Mouse (Mus musculus) liver, embryonic 16.5 days (tissue): ENCODE data around the gene Tmem259. TPM values are rescaled to one million over a fixed set of nuclear protein-coding genes. Genes with fewer than 3 reads are reported as not detected.

Source experiments
- ATAC-seq: fragments of 200-750 bp; cut with Nextera tagmentation; 2 replicates; pipeline ENCODE4 v1.8.0; 2017; ENCODE audit warnings: low read depth, mild to moderate bottlenecking, moderate number of reproducible peaks, moderate library complexity
- H3K27ac ChIP-seq: fragments of 300-500 bp; sonication (generic); 2 replicates; pipeline ENCODE4 v1.5.1; 2014; ENCODE audit warnings: mild to moderate bottlenecking, low read length
- H3K27me3 ChIP-seq: fragments of 300-500 bp; sonication (generic); 2 replicates; pipeline ENCODE4 v1.6.1; 2014; ENCODE audit warnings: low read depth, low read length, mixed read lengths; ENCODE audit not compliant: control insufficient read depth, insufficient read depth
- H3K36me3 ChIP-seq: fragments of 300-500 bp; sonication (generic); 2 replicates; pipeline ENCODE4 v1.6.1; 2014; ENCODE audit warnings: mild to moderate bottlenecking; ENCODE audit not compliant: control insufficient read depth, insufficient read depth
- H3K4me1 ChIP-seq: fragments of 300-500 bp; sonication (generic); 2 replicates; pipeline ENCODE4 v1.6.1; 2014; ENCODE audit warnings: low read depth, low read length, mixed read lengths; ENCODE audit not compliant: control insufficient read depth
- H3K4me2 ChIP-seq: fragments of 300-500 bp; sonication (generic); 2 replicates; pipeline ENCODE4 v1.6.1; 2014; ENCODE audit warnings: low read depth, low read length, mixed read lengths
- H3K4me3 ChIP-seq: fragments of 300-500 bp; sonication (generic); 2 replicates; pipeline ENCODE4 v1.5.1; 2014; ENCODE audit warnings: low read depth, mild to moderate bottlenecking, low read length
- H3K9ac ChIP-seq: fragments of 300-500 bp; sonication (generic); 2 replicates; pipeline ENCODE4 v1.6.1; 2014; ENCODE audit warnings: low read depth, low read length
- H3K9me3 ChIP-seq: fragments of 300-500 bp; sonication (generic); replicated peaks from 2 replicates; pipeline ENCODE4 v1.6.1; 2016; ENCODE audit warnings: low read length; ENCODE audit not compliant: control insufficient read depth
- WGBS: fragments of 180-500 bp; shearing (Covaris S2); extraction: QIAGEN DNeasy Blood & Tissue Kit; methylation state at CpG from one replicate; pipeline ENCODE4 v1.1.7; 2014; ENCODE audit not compliant: insufficient replicate concordance; 5-methylcytosine and 5-hydroxymethylcytosine counted together
- polyA plus RNA-seq: library from polyadenylated mRNA; unstranded; fragments of >200 nt; fragmentation: Nextera tagmentation; extraction: Ambion mirVana; gene quantifications from 2 replicates; pipeline ENCODE4 v1.2.1, GENCODE M21; 2015

Gene Tmem259
- polyA plus RNA-seq, 1 experiment from 2014 or later: 4.8 TPM

- WGBS: 2% methylated on average over 29 of the region's 29 CpGs
- Histone ChIP-seq H3K27me3 (peaks cover 3% of the 10 kb centered on the region; the same call in 1 of the 2 replicates), H3K27ac (peak overlapping the region; percentile 88), H3K36me3 (no peaks in the 10 kb centered on the region), H3K4me1 (peaks cover 46% of the 10 kb centered on the region), H3K9ac (peak overlapping the region; percentile 87), H3K4me2 (peak overlapping the region; percentile 91), H3K4me3 (peak overlapping the region; percentile 84), H3K9me3 (no peaks in the 10 kb centered on the region)
- no peak for ATAC-seq
These were observed 56.0 kb downstream of the Tmem259 start for GRCm38 (mm10) chr10:79928030-79928694.

DNA sequence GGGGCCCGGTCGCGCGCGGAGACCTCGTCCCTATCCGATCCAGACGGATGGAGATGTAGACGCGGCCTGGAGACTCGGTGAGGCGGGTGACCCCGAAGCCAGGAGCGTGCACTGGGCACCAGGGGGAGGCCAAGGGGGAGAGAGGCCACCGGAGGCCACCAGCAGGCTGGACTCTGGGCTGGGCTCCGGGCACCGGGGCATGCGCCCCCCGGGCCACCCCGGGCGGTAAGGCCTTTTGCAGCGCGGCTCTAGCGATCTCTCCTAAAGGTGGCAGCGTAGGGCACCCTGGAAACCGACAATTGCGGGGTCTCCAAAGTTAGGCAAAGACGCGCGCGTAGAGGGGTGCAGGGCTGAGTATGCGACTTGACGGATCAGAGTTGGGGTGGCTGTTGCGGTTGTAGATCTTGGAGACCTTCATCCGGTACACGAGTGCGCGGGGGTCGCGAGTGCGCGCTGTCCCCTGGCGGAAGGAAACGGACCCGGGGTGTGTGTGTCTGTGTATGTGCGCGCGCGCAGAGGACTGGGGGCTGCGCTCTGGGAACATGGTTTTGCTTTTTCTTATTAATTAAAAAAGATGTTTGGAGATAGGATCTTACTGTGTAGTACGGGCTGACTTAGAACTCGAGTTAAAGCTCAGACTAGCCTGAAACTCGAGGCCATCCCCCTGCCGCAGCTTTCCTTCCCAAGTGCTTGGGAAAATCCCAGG is 56.7 kb downstream of the Tmem259 start:
- under 1% methylated on average over 54 of the region's 54 CpGs for WGBS
- Histone ChIP-seq H3K4me2 (peak overlapping the region; percentile 91), H3K27me3 (peaks cover 9% of the 10 kb centered on the region), H3K9ac (peak overlapping the region; percentile 87), H3K4me1 (peaks cover 39% of the 10 kb centered on the region), H3K36me3 (no peaks in the 10 kb centered on the region), H3K4me3 (peak overlapping the region; percentile 84), H3K9me3 (no peaks in the 10 kb centered on the region), H3K27ac (peak overlapping the region; percentile 88)
- peak; percentile 17 for ATAC-seq

DNA sequence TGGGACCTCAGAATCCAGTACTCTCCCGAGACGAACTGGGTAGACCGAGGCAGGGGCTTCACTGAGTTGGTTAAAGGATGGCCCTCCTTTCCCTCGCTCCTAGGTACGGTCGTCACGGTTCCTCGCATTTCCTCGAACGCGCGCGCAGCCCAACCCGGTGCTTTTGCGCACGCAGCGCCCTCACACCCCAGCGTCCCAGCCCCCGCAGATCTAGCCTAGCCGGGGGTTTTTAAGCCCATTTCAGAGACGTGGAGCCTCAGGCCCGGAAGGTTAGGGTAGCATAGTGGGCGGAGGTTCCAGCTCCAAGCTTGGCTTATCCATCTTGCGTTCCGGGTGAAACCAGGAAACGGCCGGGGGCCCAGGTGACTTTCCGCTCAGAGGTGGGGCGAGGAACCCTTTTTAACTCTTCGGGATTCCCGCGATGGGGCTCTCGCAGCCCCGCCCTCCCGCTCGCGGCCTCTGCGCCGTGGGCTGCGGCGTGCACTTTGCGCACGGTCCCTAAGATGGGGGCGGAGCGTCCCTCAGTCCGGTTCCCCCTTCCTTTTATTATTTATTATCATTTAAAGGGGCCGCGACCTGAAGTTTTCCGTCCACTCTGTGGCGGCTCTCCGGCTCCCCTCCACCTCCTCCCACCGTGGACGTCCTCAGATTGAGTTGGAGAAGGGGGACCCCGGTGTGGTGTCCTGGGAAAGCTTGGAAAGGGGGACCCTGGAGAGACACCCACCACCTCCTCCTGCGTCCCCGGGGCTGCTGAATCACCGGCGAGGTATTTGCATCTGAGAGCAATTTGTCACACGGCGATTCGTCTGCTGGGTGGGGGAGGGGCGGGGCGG is 57.4 kb downstream of the Tmem259 start, which contains the start of gene Arid3a:
Arid3a (plus strand) TSS at position 553 of the 833 bp plus-strand sequence.
- Histone ChIP-seq H3K4me1 (peaks cover 33% of the 10 kb centered on the region), H3K4me2 (peak within 1 kb of the TSS; percentile 91), H3K27me3 (peaks cover 17% of the 10 kb centered on the region), H3K27ac (peak within 1 kb of the TSS; percentile 88), H3K36me3 (no peaks in the 10 kb centered on the region), H3K9me3 (no peaks in the 10 kb centered on the region), H3K4me3 (peak within 1 kb of the TSS; percentile 84), H3K9ac (peak within 1 kb of the TSS; percentile 87)
- ATAC-seq: peak; percentile 76
- under 1% methylated on average over 63 of the region's 63 CpGs for WGBS

DNA sequence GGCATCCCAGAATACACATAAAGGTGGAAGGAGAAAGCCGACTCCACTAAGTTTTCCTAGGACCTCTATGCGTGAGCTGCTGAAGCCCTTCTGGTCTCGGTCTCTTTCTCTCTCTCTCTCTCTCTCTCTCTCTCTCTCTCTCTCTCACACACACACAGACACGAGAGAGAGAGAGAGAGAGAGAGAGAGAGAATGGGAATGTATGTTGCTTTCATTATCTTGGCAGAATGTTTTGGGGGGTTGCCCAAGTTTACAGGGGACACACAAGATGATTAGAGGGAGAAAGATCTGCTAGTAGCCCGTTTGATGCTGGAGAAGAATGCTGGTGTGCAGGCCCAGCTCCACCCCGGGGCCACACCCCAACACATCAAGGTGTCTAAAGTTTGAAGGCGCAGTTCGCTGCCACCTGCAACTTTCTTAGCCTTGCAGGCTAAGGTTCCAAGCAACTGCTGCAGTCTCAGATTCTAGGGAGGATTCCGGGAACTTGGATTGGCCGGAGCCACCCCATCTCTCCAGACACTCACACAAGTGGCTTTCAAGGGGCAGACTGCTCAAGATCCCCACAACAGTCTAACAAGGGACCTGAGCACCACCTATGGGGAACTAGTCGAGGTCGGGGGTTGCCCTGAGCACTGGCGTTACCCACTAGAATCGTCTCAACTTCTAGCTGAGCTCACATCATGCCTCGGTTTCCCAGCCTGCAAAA is 58.2 kb downstream of the Tmem259 start:
- Histone ChIP-seq H3K36me3 (no peaks in the 10 kb centered on the region), H3K27ac (peak overlapping the region; percentile 70), H3K27me3 (peaks cover 25% of the 10 kb centered on the region), H3K9me3 (no peaks in the 10 kb centered on the region), H3K9ac (peak overlapping the region; percentile 87), H3K4me1 (peaks cover 40% of the 10 kb centered on the region), H3K4me3 (peak overlapping the region; percentile 84), H3K4me2 (peak overlapping the region; percentile 91)
- no peak for ATAC-seq
- WGBS: 11% methylated on average over 15 of the region's 15 CpGs

GRCm38 (mm10) chr10:79924998-79925784 is 58.9 kb downstream of the Tmem259 start:
- peak; percentile 3; the same call in 1 of the 2 replicates for ATAC-seq
- Histone ChIP-seq H3K27ac (peak overlapping the region; percentile 70; the same call in 1 of the 2 replicates), H3K27me3 (peaks cover 32% of the 10 kb centered on the region), H3K4me2 (peak overlapping the region; percentile 91), H3K9ac (no peak overlapping the region), H3K9me3 (no peaks in the 10 kb centered on the region), H3K4me3 (no peak overlapping the region; the same call in 1 of the 2 replicates), H3K4me1 (peaks cover 45% of the 10 kb centered on the region), H3K36me3 (no peaks in the 10 kb centered on the region)
- WGBS: 14% methylated on average over 29 of the region's 29 CpGs

Other genes starting within 250 kb of the Tmem259 start
- 13.4 and 14.4 TPM in 2 replicates for gene Polrmt, start 237.7 kb downstream of the Tmem259 start, polyA plus RNA-seq
- not detected in 2 replicates for gene Fgf22, start 229.3 kb downstream of the Tmem259 start, polyA plus RNA-seq
- gene Rnf126, start 217.4 kb downstream of the Tmem259 start, polyA plus RNA-seq: 17.4 and 26.2 TPM in 2 replicates
- 1.0 TPM in 2 replicates for gene Fstl3, start 207.1 kb downstream of the Tmem259 start, polyA plus RNA-seq
- 6.3 and 7.1 TPM in 2 replicates for gene Prss57, start 193.4 kb downstream of the Tmem259 start, polyA plus RNA-seq
- 7.9 and 8.0 TPM in 2 replicates for gene Palm, start 190.8 kb downstream of the Tmem259 start, polyA plus RNA-seq
- gene Misp, start 163.3 kb downstream of the Tmem259 start, polyA plus RNA-seq: 0.43 and 1.4 TPM in 2 replicates
- gene Ptbp1, start 129.9 kb downstream of the Tmem259 start, polyA plus RNA-seq: 112 and 124 TPM in 2 replicates
- gene Prtn3, start 109.9 kb downstream of the Tmem259 start, polyA plus RNA-seq: 96.8 and 106 TPM in 2 replicates
- gene Plppr3, start 109.7 kb downstream of the Tmem259 start, polyA plus RNA-seq: 4.8 and 5.1 TPM in 2 replicates
- 204 and 208 TPM in 2 replicates for gene Elane, start 98.1 kb downstream of the Tmem259 start, polyA plus RNA-seq
- gene Cfd, start 93.5 kb downstream of the Tmem259 start, polyA plus RNA-seq: not detected in 2 replicates
- 14.7 and 15.3 TPM in 2 replicates for gene Med16, start 75.4 kb downstream of the Tmem259 start, polyA plus RNA-seq
- 2.5 TPM in 1 of 2 replicates, not detected in the other for gene Gm26602, start 73.5 kb downstream of the Tmem259 start, polyA plus RNA-seq
- gene Kiss1r, start 67.4 kb downstream of the Tmem259 start, polyA plus RNA-seq: 0.18 and 0.20 TPM in 2 replicates
- 47.1 and 49.3 TPM in 2 replicates for gene R3hdm4, start 63.1 kb downstream of the Tmem259 start, polyA plus RNA-seq
- 5.1 and 5.8 TPM in 2 replicates for gene Arid3a, start 57.3 kb downstream of the Tmem259 start, polyA plus RNA-seq
- gene Wdr18, start 24.2 kb downstream of the Tmem259 start, polyA plus RNA-seq: 42.2 and 44.7 TPM in 2 replicates
- gene Grin3b, start 13.6 kb downstream of the Tmem259 start, polyA plus RNA-seq: 0.08 TPM in 1 of 2 replicates, not detected in the other
- 42.5 and 44.9 TPM in 2 replicates for gene Cnn2, start 4.3 kb upstream of the Tmem259 start, polyA plus RNA-seq
- gene Abca7, start 12.2 kb upstream of the Tmem259 start, polyA plus RNA-seq: 8.6 and 9.0 TPM in 2 replicates
- gene Arhgap45, start 32.3 kb upstream of the Tmem259 start, polyA plus RNA-seq: 16.6 and 17.3 TPM in 2 replicates
- 66.8 and 70.1 TPM in 2 replicates for gene Polr2e, start 55.5 kb upstream of the Tmem259 start, polyA plus RNA-seq
- 553 and 567 TPM in 2 replicates for gene Gpx4, start 62.8 kb upstream of the Tmem259 start, polyA plus RNA-seq
- 10.3 and 11.8 TPM in 2 replicates for gene Sbno2, start 121.2 kb upstream of the Tmem259 start, polyA plus RNA-seq
- gene Stk11, start 131.5 kb upstream of the Tmem259 start, polyA plus RNA-seq: 13.2 and 14.4 TPM in 2 replicates
- gene Atp5d, start 154.3 kb upstream of the Tmem259 start, polyA plus RNA-seq: 288 and 309 TPM in 2 replicates
- 0.44 and 0.65 TPM in 2 replicates for gene Cbarp, start 156.5 kb upstream of the Tmem259 start, polyA plus RNA-seq
- 2.3 and 2.6 TPM in 2 replicates for gene Midn, start 163.9 kb upstream of the Tmem259 start, polyA plus RNA-seq
- gene Cirbp, start 181.7 kb upstream of the Tmem259 start, polyA plus RNA-seq: 13.8 and 14.2 TPM in 2 replicates
- 8.4 and 8.7 TPM in 2 replicates for gene 1600002K03Rik, start 188.6 kb upstream of the Tmem259 start, polyA plus RNA-seq
- 0.47 and 0.53 TPM in 2 replicates for gene Efna2, start 195.2 kb upstream of the Tmem259 start, polyA plus RNA-seq
- gene Mum1, start 242.1 kb upstream of the Tmem259 start, polyA plus RNA-seq: 14.6 and 14.8 TPM in 2 replicates